Comparison of ENCODE assay signal across 19 mouse cellular contexts in the genomic region with DNA sequence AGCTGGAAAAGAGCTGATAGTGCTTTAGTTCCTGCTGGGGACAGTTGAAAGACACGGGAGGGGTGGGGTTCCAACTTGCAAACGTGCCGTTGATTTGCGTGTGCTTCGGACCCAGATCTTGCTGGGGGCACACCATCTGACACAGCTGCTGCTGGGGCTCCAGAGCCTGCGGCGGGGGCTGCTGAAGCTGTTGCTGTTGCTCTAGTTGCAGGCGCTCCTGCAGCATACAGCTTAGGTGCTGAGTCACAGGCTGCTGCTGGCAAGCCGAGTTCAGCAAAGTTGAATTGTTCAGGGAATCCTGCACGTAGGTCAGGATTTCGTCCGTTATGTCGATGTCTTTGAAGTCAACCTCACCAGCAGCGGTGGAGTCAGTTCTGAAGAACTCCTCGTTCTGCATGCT. TPM values are rescaled to one million over a fixed set of nuclear protein-coding genes. Genes with fewer than 3 reads are reported as not detected.
DNase-seq lines count a peak whose midpoint lies in the region; ATAC-seq and TF ChIP-seq lines count a peak whose summit lies in the region.
"Had no signal": no experiment of that assay in that cellular context is flagged by ENCODE, and none has a peak within 500 bp of the region (broad histone marks: within the 10 kb centered on the region; RNA-seq: fewer than 3 reads in every experiment).

No protein-coding gene starts in this region.

- no peaks in the 10 kb centered on the region for H3K9me3 ChIP-seq in heart, embryonic 14.5 days (ENCODE audit: control insufficient read depth, low read length)
- no peaks in the 10 kb centered on the region for H3K9me3 ChIP-seq in neural tube, embryonic 15.5 days (replicated peaks)
- H3K9me3 ChIP-seq in limb, embryonic 14.5 days (ENCODE audit: control insufficient read depth, low read length) = no peaks in the 10 kb centered on the region
- H3K9me3 ChIP-seq: forebrain, embryonic 10.5 days; hindbrain, embryonic 10.5 days; limb, embryonic 12.5 days had no signal

- H3K36me3 ChIP-seq in heart, embryonic 14.5 days (ENCODE audit: control insufficient read depth, insufficient read depth, low read length) = no peaks in the 10 kb centered on the region
- peaks cover 16% of the 10 kb centered on the region for H3K36me3 ChIP-seq in neural tube, embryonic 15.5 days
- no peaks in the 10 kb centered on the region for H3K36me3 ChIP-seq in limb, embryonic 14.5 days (ENCODE audit: control insufficient read depth, insufficient read depth, low read length)
- H3K36me3 ChIP-seq: limb, embryonic 12.5 days had no signal

- H3K27ac ChIP-seq in heart, embryonic 14.5 days (replicated peaks in 1 of 2; ENCODE audit: control insufficient read depth in 1 of 2, insufficient read depth in 1 of 2, low read depth in 2 of 2, low read length in 2 of 2) = no peak overlapping the region
- H3K27ac ChIP-seq in neural tube, embryonic 15.5 days (replicated peaks) = no peak overlapping the region
- H3K27ac ChIP-seq in limb, embryonic 14.5 days (replicated peaks; ENCODE audit: low read depth, low read length) = no peak overlapping the region
- H3K27ac ChIP-seq: forebrain, embryonic 10.5 days; hindbrain, embryonic 10.5 days; hindbrain, postnatal 0 days; limb, embryonic 12.5 days; stomach, postnatal 0 days had no signal

- peak overlapping the region; percentile 1; the same call in 1 of the 2 replicates for H3K4me2 ChIP-seq in heart, embryonic 14.5 days (ENCODE audit: low read length)
- H3K4me2 ChIP-seq in neural tube, embryonic 15.5 days = no peak overlapping the region
- no peak overlapping the region for H3K4me2 ChIP-seq in limb, embryonic 14.5 days (replicated peaks; ENCODE audit: low read depth, low read length, severe bottlenecking)
- H3K4me2 ChIP-seq: limb, embryonic 12.5 days had no signal

- no peak overlapping the region for H3K4me3 ChIP-seq in heart, embryonic 14.5 days (ENCODE audit: control insufficient read depth in 1 of 2, insufficient read depth in 1 of 2, low read depth in 1 of 2, low read length in 2 of 2)
- no peak overlapping the region for H3K4me3 ChIP-seq in neural tube, embryonic 15.5 days (replicated peaks)
- no peak overlapping the region for H3K4me3 ChIP-seq in limb, embryonic 14.5 days (replicated peaks; ENCODE audit: low read length)
- H3K4me3 ChIP-seq: forebrain, embryonic 10.5 days; hindbrain, embryonic 10.5 days; limb, embryonic 12.5 days had no signal

- DNase-seq in heart, postnatal 10 days = no peak
- DNase-seq in neural tube, embryonic 10.5 days (ENCODE audit: extremely low spot score, low spot score) = peak; percentile 10
- peak; percentile 60 for DNase-seq in ZHBTc4 (ENCODE audit: low read depth, low spot score)
- DNase-seq in limb, embryonic 14.5 days (ENCODE audit: low spot score) = no peak
- no peak for DNase-seq in lung, postnatal 25 days (ENCODE audit: low spot score)
- DNase-seq: adrenal gland, postnatal 36 days; cerebellum, adult 2 months; gastrocnemius, postnatal 25 days; retina, postnatal 1 day; thymus, postnatal 25 days had no signal

- WGBS in heart, embryonic 14.5 days = 73% methylated on average over 15 of the region's 15 CpGs
- 90% methylated on average over 15 of the region's 15 CpGs for WGBS in neural tube, embryonic 15.5 days
- 77% methylated on average over 15 of the region's 15 CpGs for WGBS in limb, embryonic 14.5 days

- ATAC-seq in heart, embryonic 14.5 days (ENCODE audit: insufficient number of reproducible peaks, insufficient read depth, low FRiP score, low read depth) = no peak
- ATAC-seq in neural tube, embryonic 15.5 days (ENCODE audit: low FRiP score) = no peak
- ATAC-seq in limb, embryonic 14.5 days (ENCODE audit: low FRiP score, low read depth) = 0 out of 2 replicates have a peak, but pooled peaks have one; percentile 55
- ATAC-seq: hindbrain, postnatal 0 days; midbrain, embryonic 16.5 days; Patski had no signal

- H3K9ac ChIP-seq in heart, embryonic 14.5 days (ENCODE audit: low read length) = no peak overlapping the region
- H3K9ac ChIP-seq in neural tube, embryonic 15.5 days (replicated peaks) = no peak overlapping the region
- H3K9ac ChIP-seq in limb, embryonic 14.5 days (ENCODE audit: low read depth, low read length, severe bottlenecking) = no peak overlapping the region
- H3K9ac ChIP-seq: limb, embryonic 12.5 days had no signal

- H3K4me1 ChIP-seq in heart, embryonic 14.5 days (ENCODE audit: control insufficient read depth in 2 of 2, insufficient read depth in 2 of 2, low read length in 2 of 2) = no peaks in the 10 kb centered on the region
- no peaks in the 10 kb centered on the region for H3K4me1 ChIP-seq in neural tube, embryonic 15.5 days
- H3K4me1 ChIP-seq in limb, embryonic 14.5 days (ENCODE audit: control insufficient read depth, insufficient read depth, low read length) = no peaks in the 10 kb centered on the region
- H3K4me1 ChIP-seq: hindbrain, embryonic 10.5 days; limb, embryonic 12.5 days had no signal

- TF ChIP-seq POLR2A in limb, embryonic 14.5 days (IDR thresholded peaks at IDR 0.05; ENCODE audit: borderline replicate concordance, extremely low read depth, insufficient read depth, insufficient read length) = no peak

- H3K27me3 ChIP-seq in heart, embryonic 14.5 days (ENCODE audit: control insufficient read depth, insufficient read depth, low read length) = no peaks in the 10 kb centered on the region
- H3K27me3 ChIP-seq in neural tube, embryonic 15.5 days (replicated peaks) = no peaks in the 10 kb centered on the region
- H3K27me3 ChIP-seq in limb, embryonic 14.5 days (ENCODE audit: control insufficient read depth, insufficient read depth, low read length) = no peaks in the 10 kb centered on the region
- H3K27me3 ChIP-seq: limb, embryonic 12.5 days; Patski had no signal

- intact Hi-C loops in heart, postnatal 10 days (cut with DNase I) = no loop called here

RNA-seq across cellular contexts. Expression of a gene that starts 30.8 kb away (rescaled TPM):
- polyA plus RNA-seq in heart, embryonic 14.5 days (2014; fragmentation: Nextera tagmentation; extraction: Ambion mirVana) = 2.2 and 2.4 TPM in 2 replicates
- 1 to 10 TPM; 6.0 to 7.1 TPM for total RNA-seq in heart, postnatal 10 days (2021)
- 4.5 and 7.3 TPM in 2 replicates for polyA plus RNA-seq in neural tube, embryonic 15.5 days (2015; fragmentation: Nextera tagmentation; extraction: Ambion mirVana)
- polyA plus RNA-seq in limb, embryonic 14.5 days (2012; rRNA removed) = 10.2 and 10.7 TPM in 2 replicates
- polyA plus RNA-seq in limb, embryonic 14.5 days (2014; fragmentation: Nextera tagmentation; extraction: Ambion mirVana) = 19.5 and 23.7 TPM in 2 replicates

Comparison
In these comparisons a context has a peak if more than half of its experiments do, and no peak if none do; other contexts are left out.
1. DNase-seq: peak in neural tube, embryonic 10.5 days (single experiment) and ZHBTc4 (single experiment); none in heart, postnatal 10 days (0 of 2), limb, embryonic 14.5 days (single experiment) and lung, postnatal 25 days (single experiment).